Mouse (Mus musculus) lung, embryonic 16.5 days (tissue): ENCODE data around the gene Scgb1a1. TPM values are rescaled to one million over a fixed set of nuclear protein-coding genes. Genes with fewer than 3 reads are reported as not detected.

Source experiments
- ATAC-seq: fragments of 200-750 bp; cut with Nextera tagmentation; 2 replicates; pipeline ENCODE4 v1.8.0; 2017; ENCODE audit warnings: low read depth, mild to moderate bottlenecking, moderate library complexity
- H3K27ac ChIP-seq: fragments of 300-500 bp; sonication (generic); 2 replicates; pipeline ENCODE4 v1.5.1; 2014; ENCODE audit warnings: mild to moderate bottlenecking, control low read depth, low read length
- H3K27me3 ChIP-seq: fragments of 300-500 bp; sonication (generic); 2 replicates; pipeline ENCODE4 v1.6.1; 2014; ENCODE audit warnings: low read depth, low read length, mixed read lengths; ENCODE audit not compliant: control insufficient read depth, insufficient read depth
- H3K36me3 ChIP-seq: fragments of 300-500 bp; sonication (generic); 2 replicates; pipeline ENCODE4 v1.6.1; 2014; ENCODE audit warnings: low read length; ENCODE audit not compliant: control insufficient read depth, insufficient read depth
- H3K4me1 ChIP-seq: fragments of 300-500 bp; sonication (generic); replicated peaks from 2 replicates; pipeline ENCODE4 v1.6.1; 2014; ENCODE audit warnings: low read length, mixed read lengths; ENCODE audit not compliant: control insufficient read depth, insufficient read depth
- H3K4me2 ChIP-seq: fragments of 300-500 bp; sonication (generic); 2 replicates; pipeline ENCODE4 v1.6.1; 2014; ENCODE audit warnings: low read depth, low read length, control low read depth
- H3K4me3 ChIP-seq: fragments of 300-500 bp; sonication (generic); 2 replicates; pipeline ENCODE4 v1.5.1; 2014; ENCODE audit warnings: mild to moderate bottlenecking, low read length, control low read depth
- H3K9ac ChIP-seq: fragments of 300-500 bp; sonication (generic); 2 replicates; pipeline ENCODE4 v1.6.1; 2014; ENCODE audit warnings: low read length, control low read depth
- H3K9me3 ChIP-seq: fragments of 300-500 bp; sonication (generic); 2 replicates; pipeline ENCODE4 v1.6.1; 2016; ENCODE audit warnings: low read length; ENCODE audit not compliant: control insufficient read depth
- whole genome bisulfite sequencing: fragments of 180-500 bp; shearing (Covaris S2); extraction: QIAGEN DNeasy Blood & Tissue Kit; methylation state at CpG from one replicate; pipeline ENCODE4 v1.1.7; 2014; 5-methylcytosine and 5-hydroxymethylcytosine counted together
- polyA plus RNA-seq: library from polyadenylated mRNA; unstranded; fragments of >200 nt; fragmentation: Nextera tagmentation; extraction: Ambion mirVana; gene quantifications from 2 replicates; pipeline ENCODE4 v1.2.1, GENCODE M21; 2015

Scgb1a1 gene
- polyA plus RNA-seq, 1 experiment from 2014 or later: 25.3 TPM

- ATAC-seq: no peak
- no peaks in the 10 kb centered on the region for H3K27me3 ChIP-seq
- no peaks in the 10 kb centered on the region for H3K9me3 ChIP-seq
- WGBS: 86% methylated on average over 3 of the region's 3 CpGs
- no peaks in the 10 kb centered on the region; the same call in 1 of the 2 replicates for H3K36me3 ChIP-seq
- H3K4me3 ChIP-seq: no peak overlapping the region
- no peaks in the 10 kb centered on the region for H3K4me1 ChIP-seq
- no peak overlapping the region for H3K9ac ChIP-seq
- no peak overlapping the region for H3K4me2 ChIP-seq
- H3K27ac ChIP-seq: no peak overlapping the region
These were observed 32.1 kb upstream of the Scgb1a1 start for GRCm38 (mm10) chr19:9119655-9120425.

- Histone ChIP-seq H3K27me3 (no peaks in the 10 kb centered on the region), H3K27ac (no peak overlapping the region), H3K4me1 (no peaks in the 10 kb centered on the region), H3K4me2 (no peak overlapping the region), H3K9ac (no peak overlapping the region), H3K36me3 (no peaks in the 10 kb centered on the region; the same call in 1 of the 2 replicates), H3K4me3 (no peak overlapping the region), H3K9me3 (no peaks in the 10 kb centered on the region)
- ATAC-seq: no peak
- 66% methylated on average over 5 of the region's 5 CpGs for WGBS
These were observed 29.5 kb upstream of the Scgb1a1 start for GRCm38 (mm10) chr19:9117275-9117674.

- H3K4me1 ChIP-seq: no peaks in the 10 kb centered on the region
- no peak for ATAC-seq
- WGBS: 73% methylated on average over 4 of the region's 4 CpGs
- H3K9me3 ChIP-seq: no peaks in the 10 kb centered on the region
- H3K27me3 ChIP-seq: no peaks in the 10 kb centered on the region
- no peak overlapping the region for H3K4me3 ChIP-seq
- no peak overlapping the region for H3K9ac ChIP-seq
- no peak overlapping the region for H3K27ac ChIP-seq
- no peaks in the 10 kb centered on the region; the same call in 1 of the 2 replicates for H3K36me3 ChIP-seq
- no peak overlapping the region for H3K4me2 ChIP-seq
These were observed 28.5 kb upstream of the Scgb1a1 start for GRCm38 (mm10) chr19:9116268-9116667.

GRCm38 (mm10) chr19:9112043-9112442, 24.3 kb upstream of the Scgb1a1 start:
- WGBS: 69% methylated on average over 8 of the region's 8 CpGs
- H3K9me3 ChIP-seq: no peaks in the 10 kb centered on the region
- no peak overlapping the region for H3K4me2 ChIP-seq
- no peaks in the 10 kb centered on the region for H3K27me3 ChIP-seq
- no peak for ATAC-seq
- no peak overlapping the region for H3K9ac ChIP-seq
- no peak overlapping the region for H3K27ac ChIP-seq
- H3K4me1 ChIP-seq: peaks cover 6% of the 10 kb centered on the region
- H3K36me3 ChIP-seq: no peaks in the 10 kb centered on the region; the same call in 1 of the 2 replicates
- H3K4me3 ChIP-seq: no peak overlapping the region

- H3K9me3 ChIP-seq: no peaks in the 10 kb centered on the region
- no peak overlapping the region for H3K27ac ChIP-seq
- peak; percentile 40; the same call in 1 of the 2 replicates for ATAC-seq
- no peaks in the 10 kb centered on the region; the same call in 1 of the 2 replicates for H3K36me3 ChIP-seq
- H3K9ac ChIP-seq: no peak overlapping the region
- WGBS: 48% methylated on average over 4 of the region's 4 CpGs
- H3K4me1 ChIP-seq: peaks cover 16% of the 10 kb centered on the region
- no peak overlapping the region for H3K4me2 ChIP-seq
- H3K4me3 ChIP-seq: no peak overlapping the region
- no peaks in the 10 kb centered on the region for H3K27me3 ChIP-seq
These were observed 22.6 kb upstream of the Scgb1a1 start for GRCm38 (mm10) chr19:9110182-9110869.

- Histone ChIP-seq H3K27me3 (no peaks in the 10 kb centered on the region), H3K36me3 (no peaks in the 10 kb centered on the region; the same call in 1 of the 2 replicates), H3K4me3 (no peak overlapping the region), H3K9ac (no peak overlapping the region), H3K4me1 (peaks cover 16% of the 10 kb centered on the region), H3K9me3 (no peaks in the 10 kb centered on the region), H3K27ac (no peak overlapping the region), H3K4me2 (no peak overlapping the region)
- WGBS: 88% methylated on average over 1 of the region's 1 CpGs
- no peak for ATAC-seq
These were observed 20.8 kb upstream of the Scgb1a1 start for GRCm38 (mm10) chr19:9108536-9108935.

- peak overlapping the region; percentile 67 for H3K27ac ChIP-seq
- 38% methylated on average over 1 of the region's 1 CpGs for WGBS
- H3K4me2 ChIP-seq: no peak overlapping the region
- H3K4me1 ChIP-seq: peaks cover 16% of the 10 kb centered on the region
- ATAC-seq: peak; percentile 53
- H3K4me3 ChIP-seq: no peak overlapping the region
- H3K9me3 ChIP-seq: no peaks in the 10 kb centered on the region
- peak overlapping the region; percentile 44; the same call in 1 of the 2 replicates for H3K9ac ChIP-seq
- H3K27me3 ChIP-seq: no peaks in the 10 kb centered on the region
- no peaks in the 10 kb centered on the region for H3K36me3 ChIP-seq
These were observed 19.6 kb upstream of the Scgb1a1 start for GRCm38 (mm10) chr19:9107379-9107755.

GRCm38 (mm10) chr19:9106751-9107378, 19.1 kb upstream of the Scgb1a1 start:
- WGBS: 6% methylated on average over 4 of the region's 4 CpGs

GRCm38 (mm10) chr19:9106096-9106495, 18.3 kb upstream of the Scgb1a1 start:
- Histone ChIP-seq H3K4me3 (no peak overlapping the region), H3K4me1 (peaks cover 16% of the 10 kb centered on the region), H3K36me3 (no peaks in the 10 kb centered on the region), H3K9ac (peak overlapping the region; percentile 29; the same call in 1 of the 2 replicates), H3K27me3 (no peaks in the 10 kb centered on the region), H3K4me2 (no peak overlapping the region), H3K9me3 (no peaks in the 10 kb centered on the region), H3K27ac (peak overlapping the region; percentile 67)
- ATAC-seq: 0 out of 2 replicates have a peak, but pooled peaks have one; percentile 10
- 37% methylated on average over 5 of the region's 5 CpGs for WGBS

More at GRCm38 (mm10) chr19:9106751-9107378, 19.1 kb upstream of the Scgb1a1 start:
- H3K9me3 ChIP-seq: no peaks in the 10 kb centered on the region
- H3K4me1 ChIP-seq: peaks cover 16% of the 10 kb centered on the region
- no peak overlapping the region for H3K4me2 ChIP-seq
- no peaks in the 10 kb centered on the region for H3K27me3 ChIP-seq
- H3K9ac ChIP-seq: peak overlapping the region; percentile 44
- H3K27ac ChIP-seq: peak overlapping the region; percentile 67
- H3K4me3 ChIP-seq: no peak overlapping the region
- H3K36me3 ChIP-seq: no peaks in the 10 kb centered on the region
- ATAC-seq: peak; percentile 77
